Mouse (Mus musculus) adipocyte (in vitro differentiated cells): Measurements from ENCODE around the gene Ier5.

Experiments
- DNase-seq: peaks from one replicate; pipeline ENCODE4 v3.0.0-alpha.2; 2016; ENCODE audit warnings: low spot score

Ier5 gene

DNA sequence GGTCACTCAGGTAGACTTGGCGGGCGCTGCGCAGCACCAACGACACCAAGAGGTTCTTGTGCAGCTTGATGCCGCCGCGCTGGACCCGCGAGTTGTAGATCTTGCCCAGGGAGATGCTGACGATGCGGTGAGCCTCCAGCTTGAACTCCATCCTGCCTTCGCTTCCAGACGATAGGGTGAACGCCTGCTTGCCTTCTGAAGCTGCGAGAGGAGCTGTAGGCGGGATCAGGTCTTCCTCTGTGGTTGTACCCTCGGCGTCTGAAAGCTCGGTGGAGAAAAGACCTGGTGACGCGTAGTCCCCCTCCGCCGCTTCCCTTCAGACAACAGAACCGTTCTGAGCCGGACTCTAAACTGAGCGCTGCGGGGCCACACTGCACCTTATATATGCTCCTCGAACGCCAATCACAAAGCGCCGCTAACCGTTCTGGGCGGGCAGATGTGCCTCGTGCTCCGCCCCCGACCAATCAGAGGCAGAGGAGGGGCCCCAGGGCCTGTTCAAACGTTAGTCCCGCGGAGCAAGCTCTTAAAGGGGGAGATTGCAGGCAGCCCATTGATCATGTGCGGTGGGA is at the start of gene Ier5:
Gene Ier5 (minus strand): TSS at position 357 of the 569 bp plus-strand sequence.
- peak; percentile 96 for DNase-seq

DNA sequence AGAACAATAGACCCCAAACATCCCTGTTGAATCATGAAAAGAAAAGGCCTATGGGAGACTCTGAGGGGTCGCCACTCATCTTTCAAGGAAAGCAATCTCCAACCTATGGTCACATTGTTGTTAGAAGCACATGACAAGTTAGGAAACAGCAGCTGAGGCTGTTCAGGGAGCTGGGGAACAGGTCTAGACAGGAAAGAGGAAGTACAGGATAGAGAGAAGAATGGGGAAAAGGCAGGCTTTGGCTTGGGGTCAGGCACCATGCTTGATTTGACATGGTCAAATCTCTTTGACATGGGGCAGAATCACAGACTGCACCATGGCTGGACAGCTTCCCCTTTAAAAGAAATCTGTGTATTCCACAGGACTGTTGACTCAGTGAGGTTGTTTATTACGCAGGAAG is 47.8 kb upstream of the Ier5 start:
- no peak for DNase-seq

DNA sequence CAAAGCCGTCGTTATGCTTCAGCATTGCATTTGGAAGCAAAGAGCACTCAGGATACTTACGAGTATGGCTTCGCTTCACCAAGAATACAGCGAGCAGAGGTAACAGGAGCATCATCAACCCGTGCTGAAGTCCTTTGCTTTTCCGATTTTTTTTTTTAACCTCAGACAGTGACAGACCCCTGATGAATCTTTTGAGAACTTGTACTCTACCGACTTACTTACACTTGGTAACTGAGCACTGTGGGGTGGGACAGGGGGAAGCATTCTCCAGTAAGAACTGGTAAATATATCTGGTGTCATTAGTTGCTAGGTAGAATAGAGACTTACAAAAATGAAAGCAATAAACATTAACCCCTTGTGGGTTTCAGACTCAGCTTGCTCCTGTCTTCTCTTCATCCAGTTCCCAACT is 47.1 kb upstream of the Ier5 start, which contains the start of gene Mr1:
Gene Mr1 (minus strand): TSS at position 243 of the 409 bp plus-strand sequence.
- DNase-seq: peak; percentile 79

DNA sequence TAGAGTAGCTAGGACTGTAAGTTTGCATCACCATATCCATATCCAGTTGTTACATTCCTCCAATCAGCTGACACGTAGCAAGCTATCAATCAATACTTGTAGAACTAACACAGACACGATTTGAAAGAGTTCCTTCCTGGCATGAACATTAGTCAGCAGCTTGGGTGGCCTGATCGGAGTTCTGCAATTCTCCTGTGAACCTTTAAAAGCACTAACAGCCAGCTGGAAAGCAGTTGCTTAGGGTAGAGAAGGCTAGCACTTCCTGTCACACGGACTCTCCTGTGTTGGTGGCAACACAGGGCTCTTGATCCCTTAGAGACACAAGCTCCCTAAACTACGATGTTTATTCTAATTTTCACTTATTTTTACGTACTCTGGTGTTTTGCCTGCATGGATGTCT is 46.2 kb upstream of the Ier5 start:
- DNase-seq: peak; percentile 61

DNA sequence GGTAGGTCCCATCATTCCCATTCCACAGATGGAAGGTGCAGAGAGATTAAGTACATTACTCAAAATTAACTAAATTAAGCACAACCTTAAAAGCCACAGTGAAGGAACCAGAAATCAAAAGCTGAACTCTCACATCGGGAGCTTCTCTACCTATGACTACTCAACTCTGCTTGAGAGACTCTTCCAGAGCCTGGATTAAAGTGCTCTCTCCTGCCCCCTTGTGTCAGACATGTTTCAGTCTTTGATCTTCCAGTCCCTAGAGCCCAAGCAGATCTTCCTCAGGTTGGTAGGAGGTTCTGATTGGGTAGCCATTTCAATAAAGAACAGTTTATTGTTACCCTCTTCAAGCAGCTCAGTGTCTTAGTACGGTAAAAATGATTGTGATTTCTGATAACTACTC is 40.6 kb upstream of the Ier5 start:
- peak; percentile 58 for DNase-seq

DNA sequence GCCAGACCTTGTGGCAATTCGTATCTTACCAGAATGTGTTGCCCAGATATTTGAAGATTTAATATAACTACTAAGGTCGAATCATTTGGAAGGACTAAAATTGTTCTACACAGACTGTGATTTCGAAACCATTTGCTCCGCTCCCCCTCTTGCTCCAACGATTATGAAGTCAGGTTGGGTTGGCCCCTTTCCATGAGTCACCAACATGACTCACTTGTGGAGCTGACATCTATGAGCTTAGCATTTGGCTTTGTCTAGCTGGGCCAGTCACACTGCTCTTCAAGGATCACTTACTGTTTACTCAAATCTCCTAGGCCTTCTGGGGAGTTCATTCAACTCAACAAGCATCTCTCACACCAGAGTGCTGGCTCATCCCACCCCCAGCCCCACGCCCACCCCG is 39.4 kb upstream of the Ier5 start:
- peak; percentile 85 for DNase-seq

DNA sequence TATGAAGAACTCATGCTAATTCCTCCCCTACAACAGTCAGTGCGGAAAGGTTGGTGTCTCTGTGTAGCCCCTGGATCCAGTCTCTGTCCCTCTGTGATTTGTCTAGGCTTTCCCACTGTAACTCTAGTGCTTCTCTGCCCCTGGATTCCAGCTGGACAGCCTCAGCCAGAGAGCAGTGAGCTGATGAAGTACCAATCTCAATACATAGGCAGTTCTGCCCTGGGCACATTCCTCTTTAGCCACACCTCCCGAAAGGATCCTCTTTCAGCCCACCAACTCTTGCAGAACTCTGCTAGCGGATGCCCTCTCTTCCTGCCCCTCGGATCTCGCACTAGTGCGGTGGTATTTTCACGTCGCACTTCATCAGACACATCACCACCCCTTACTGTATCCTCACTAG is 35.4 kb upstream of the Ier5 start:
- no peak for DNase-seq

DNA sequence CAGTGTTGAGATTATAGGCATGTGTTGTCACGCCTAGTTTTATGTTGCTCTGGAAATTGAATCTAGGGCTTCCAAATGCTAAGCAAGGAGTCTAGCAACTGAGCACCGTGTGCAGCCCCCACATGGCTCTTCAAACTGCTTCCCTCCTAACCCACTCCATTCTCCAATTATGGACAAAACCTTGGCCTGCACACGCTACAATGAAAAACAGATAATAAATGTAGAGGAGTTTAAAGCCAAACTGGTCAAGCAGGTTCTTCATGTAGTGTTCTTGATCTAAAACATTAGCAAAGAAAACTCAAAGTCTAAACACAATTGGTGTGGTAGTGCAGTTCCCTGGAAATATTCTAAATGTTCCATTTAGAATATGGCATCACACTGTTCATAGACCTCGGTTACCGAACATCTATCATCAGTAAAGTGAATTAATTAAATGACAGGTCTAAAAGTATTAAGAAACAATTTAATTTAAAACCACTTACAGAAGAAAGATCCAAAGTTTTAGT is 28.0 kb upstream of the Ier5 start:
- DNase-seq: no peak

DNA sequence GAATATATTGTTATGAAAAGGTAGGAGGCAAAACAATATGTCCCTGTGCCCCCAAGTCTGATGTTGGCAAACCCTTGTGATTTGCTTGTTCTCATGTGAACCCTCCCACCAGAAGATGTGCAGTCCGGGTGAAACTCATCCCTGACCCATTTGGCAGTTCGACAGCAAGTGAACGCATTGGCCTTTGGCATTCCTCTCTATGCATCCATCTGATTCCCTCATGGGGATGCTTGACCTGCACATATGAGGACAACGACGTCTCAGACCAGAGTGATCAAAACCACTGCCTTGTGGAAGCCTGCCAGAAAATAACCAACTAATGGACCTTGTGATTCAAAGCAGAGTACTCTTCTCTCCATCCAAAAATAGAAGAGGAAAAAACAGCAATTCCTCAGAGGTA is 27.3 kb upstream of the Ier5 start:
- peak; percentile 81 for DNase-seq

DNA sequence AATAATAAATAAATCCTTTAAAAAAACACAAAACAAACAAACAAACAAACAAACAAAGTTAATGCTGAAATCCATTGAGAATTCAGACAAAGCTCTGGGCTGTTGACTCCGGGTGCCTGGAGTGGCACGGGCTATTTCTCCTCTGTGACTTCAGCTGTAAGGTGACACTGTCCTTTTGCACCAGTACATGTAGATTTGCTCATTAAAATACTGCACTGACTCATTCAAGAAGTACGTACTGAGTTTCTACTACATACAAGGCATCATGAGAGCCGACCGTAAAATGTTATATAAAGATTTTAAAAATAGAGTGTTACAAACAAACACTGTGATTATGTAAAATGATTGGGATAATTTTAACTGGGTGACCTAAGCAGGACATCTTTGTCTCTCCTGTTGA is 25.0 kb upstream of the Ier5 start:
- no peak for DNase-seq

DNA sequence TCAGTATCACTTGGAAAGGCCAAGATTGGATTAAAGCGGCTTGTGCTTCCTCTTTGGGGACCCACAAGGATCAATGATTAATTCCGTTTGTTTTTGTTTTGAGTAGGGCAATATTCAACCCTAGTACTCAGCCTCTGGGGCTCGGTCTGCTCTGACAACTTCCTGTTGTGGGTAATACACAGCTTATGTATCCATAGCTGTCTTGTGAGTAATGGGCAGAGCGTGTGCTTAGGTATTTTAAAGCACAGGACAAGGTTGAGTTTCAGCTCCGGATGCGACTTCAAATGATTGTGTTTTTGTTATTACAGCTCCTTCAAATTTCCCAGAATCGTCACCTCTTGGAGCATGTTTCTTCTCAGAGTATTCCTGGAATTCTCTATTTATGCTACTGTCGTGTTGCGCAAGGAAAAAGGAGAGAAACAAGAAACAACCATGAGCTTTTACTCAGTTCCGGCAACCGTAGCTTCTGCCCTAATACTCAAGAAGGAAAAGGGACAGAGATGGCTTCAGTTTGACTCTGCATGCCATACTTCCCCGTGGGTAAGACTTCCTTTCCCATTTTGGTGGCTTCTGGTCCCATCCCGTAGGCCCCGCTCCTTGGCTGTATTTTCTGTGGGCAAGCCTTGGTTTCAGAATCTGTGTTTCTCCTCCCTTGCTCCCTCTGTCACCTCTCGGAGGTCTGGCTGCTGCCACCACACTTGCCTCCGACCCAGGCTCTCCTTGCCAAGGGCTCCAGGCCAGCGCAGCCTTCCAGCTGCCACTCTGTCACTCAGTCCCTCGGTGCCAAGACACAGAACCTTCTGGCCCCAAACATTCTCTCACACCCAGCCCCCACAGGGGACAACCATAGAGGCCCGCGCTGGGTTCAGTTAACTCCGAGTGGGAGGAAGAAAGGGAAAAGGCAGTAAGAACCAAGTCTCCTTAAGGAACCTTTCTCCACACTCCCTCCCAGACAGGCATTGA is 22.8 kb upstream of the Ier5 start:
- DNase-seq: peak; percentile 84

DNA sequence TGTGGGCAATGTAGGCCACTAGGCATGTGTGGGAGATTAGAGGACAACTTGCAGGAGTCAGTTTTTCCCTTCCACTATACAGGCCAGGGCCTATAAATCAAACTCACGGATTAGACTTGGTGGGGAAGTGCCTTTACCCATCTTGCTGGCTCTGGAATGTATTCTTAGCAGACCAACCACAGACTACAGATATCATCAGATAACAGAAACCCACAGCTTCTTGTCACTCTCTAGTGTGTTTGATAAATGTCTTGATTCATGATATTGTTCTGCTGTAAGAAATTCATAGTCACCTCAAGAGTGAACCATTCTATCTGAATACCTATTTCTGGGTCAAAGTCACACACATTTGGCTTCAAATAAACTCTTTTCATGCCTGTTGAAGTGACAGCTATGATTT is 20.3 kb upstream of the Ier5 start:
- DNase-seq: no peak

DNA sequence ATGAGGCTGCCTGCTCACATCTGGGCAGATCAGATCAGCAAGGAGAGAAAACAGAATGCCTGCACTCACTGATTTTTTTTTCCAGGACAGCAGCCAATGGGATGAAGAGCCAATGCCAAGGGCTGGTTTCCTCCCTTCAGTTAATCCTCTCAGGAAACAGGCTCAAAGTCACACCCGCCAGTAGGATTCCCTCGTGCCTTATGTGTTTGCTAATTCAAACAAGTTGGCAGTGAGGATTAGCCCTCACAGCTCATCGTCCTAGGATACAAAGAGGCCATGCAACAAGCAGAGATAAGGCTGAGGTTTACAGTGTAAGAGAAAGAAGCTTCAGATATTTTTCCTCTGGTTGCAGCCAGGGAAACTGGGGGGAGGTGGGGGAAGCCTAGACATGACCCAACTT is 14.5 kb upstream of the Ier5 start:
- DNase-seq: peak; percentile 89

DNA sequence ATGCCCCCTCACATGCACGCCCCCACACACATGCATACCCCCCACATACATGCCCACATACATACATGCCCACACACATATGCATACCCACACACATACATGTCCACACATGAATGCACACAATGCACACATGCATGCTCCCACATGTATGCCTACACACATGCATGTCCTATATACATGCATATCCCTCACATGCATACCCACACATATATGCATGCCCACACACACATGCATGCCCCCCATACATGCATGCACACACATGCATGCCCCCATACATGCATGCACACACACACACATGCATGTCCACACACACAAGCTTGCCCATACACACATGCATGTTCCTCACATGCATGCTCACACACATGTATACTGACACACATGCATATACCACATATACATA is 13.4 kb upstream of the Ier5 start:
- DNase-seq: no peak

DNA sequence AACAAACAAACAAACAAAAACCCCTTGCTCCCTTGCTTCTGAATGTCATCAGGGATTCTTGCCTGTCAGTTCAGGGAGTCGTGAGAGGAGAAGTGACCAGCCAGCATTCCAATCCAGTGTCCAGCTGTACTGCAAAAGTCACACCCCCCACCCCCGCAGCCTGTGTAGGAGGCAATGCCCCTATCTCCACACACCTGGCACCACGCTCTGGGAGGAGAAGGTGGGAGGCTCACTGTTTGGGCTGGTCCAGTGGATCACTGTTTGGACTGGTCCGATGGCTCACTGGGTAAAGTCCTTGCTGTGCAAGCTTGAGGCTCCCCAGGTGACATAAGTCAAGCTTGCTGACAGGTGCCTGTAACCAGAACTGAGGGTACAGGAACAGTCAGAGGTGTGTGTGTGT is 12.7 kb upstream of the Ier5 start:
- DNase-seq: no peak

DNA sequence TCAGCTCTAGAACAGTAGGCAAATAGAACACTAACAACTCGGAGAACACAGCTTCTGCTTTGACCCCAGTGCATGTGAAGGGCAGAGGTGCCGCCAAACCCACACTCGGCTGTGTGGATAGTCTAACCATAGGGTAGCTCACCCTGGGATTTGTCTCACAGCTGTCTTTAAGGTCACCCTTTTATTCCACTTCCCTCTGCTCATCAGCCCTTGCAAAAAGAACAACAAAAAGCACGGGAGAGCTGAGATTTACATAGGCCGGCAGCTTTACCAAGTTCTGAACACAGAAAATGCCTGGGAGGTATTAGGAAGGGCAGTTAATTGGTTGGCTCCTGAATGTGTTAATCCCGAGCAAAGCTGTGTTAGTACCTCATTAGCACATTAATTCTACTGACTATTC is 12.1 kb upstream of the Ier5 start:
- no peak for DNase-seq

DNA sequence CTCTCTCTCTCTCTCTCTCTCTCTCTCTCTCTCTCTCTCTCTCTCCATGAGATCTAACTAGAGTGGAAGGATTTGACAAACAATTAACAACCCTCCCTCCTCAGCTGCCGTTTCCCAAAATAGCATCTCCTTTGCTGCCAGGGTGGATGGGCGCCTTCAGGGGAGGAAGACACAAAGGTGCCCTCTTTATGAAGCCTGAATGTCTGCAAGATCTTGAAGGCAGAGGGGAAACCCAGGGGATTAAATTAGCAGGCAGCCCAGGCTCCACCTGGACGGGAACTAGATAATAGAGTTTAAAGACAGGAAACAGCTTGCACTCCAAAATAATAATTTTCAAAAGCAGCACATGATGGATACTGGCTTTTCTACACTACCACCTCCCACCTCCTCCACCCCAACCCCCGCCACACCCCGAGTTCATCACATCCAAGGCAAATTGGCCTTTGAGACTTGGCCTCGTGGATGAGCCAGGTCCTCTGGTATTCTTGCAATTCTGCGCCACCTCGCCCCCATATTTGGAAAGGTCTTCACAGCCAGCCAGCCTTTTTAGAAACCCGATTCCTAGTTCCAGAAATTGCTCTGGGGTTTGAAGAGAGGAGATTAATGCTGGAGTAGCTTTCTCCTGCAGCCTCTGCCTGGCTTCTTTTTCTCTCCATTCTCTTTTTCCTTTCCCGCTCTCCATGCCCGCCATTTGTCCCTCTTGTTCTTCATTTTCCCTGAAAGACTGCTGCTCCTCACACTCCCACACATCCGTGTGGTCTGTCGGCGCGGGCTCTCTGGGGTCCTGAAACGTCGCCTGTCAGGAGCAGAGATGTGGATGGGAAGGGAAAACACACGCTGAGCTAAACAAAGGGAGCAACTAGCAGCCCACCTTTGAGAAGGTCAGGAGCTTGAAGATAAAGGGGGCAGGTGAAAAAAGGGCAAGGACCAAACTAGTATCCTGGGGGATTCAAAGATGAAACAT is 10.2 kb upstream of the Ier5 start:
- DNase-seq: no peak

DNA sequence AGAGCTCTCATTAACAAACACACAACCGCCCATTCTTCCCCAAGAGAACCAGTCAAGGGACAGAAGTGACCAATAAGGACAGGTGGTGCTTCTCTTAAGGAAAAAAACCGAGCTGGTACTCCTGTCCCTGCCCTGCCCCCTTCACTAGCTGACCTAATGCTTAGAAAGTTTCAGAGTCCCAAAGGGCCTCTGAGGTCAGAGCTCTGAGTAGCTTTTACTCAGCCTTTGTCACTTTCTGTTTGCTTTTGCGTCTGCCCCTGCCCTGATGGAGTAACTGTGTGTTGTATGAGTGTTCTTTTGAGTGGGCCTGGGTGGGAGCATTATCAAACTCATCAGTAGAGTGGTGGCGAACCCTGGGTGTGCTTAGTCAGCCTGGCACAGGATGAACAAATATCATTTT is 9.0 kb upstream of the Ier5 start:
- DNase-seq: peak; percentile 86

DNA sequence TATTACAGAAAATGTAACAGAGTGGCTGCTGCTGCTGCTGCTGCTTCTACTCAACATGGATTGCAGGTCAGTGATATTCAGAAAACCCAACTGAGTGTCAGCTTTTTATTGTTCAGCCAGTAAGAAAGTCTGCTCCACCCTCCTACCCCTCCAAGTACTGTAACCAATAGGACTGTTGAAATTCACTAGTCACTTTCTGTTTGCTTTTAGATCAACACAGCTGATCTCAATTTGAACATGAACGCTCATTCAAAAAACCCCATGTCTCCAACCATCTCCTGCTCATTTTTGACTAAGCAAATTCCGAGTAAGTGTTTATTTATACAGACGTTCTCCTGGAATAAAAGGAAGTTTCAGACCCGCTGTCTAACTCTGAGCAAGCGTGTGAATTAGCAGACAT is 8.4 kb upstream of the Ier5 start:
- peak; percentile 57 for DNase-seq

DNA sequence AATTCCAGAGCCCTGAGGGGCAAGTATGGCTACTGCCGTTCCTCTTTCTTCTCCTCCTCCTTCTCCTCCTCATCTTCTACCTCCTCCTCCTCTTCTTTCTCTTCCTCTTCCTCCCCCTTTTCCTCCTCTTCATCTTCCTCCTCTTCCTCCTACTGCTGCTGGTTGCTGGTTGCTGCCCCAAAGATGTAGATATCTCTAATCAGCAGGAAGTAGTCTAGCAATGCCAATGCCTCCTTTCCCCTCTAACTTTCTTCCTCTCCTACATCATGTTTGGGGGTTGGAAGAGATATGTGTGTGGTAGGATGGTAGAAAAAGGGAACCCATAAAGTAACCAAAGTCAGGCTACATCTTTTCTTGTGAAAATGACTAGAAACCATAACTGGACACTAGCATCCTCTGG is 6.9 kb upstream of the Ier5 start:
- no peak for DNase-seq

DNA sequence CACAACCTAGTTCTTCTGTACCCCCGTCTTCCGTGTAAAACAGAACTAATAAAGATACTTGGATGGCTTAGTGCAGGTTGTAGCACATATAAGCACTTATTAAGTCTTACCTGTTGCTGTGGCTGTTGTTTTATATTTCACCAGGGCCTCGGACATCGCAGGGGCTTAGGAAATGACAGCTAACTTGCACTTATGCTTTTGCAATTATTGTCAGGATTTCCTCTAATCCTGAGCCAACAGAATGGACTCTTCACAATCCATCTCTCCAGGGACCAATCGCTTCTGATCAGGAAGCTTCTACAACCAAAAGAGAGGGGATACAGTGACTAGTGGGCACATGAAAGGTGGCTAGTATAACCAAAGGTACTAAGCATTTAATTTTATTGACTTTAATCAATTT is 4.6 kb upstream of the Ier5 start:
- DNase-seq: no peak

DNA sequence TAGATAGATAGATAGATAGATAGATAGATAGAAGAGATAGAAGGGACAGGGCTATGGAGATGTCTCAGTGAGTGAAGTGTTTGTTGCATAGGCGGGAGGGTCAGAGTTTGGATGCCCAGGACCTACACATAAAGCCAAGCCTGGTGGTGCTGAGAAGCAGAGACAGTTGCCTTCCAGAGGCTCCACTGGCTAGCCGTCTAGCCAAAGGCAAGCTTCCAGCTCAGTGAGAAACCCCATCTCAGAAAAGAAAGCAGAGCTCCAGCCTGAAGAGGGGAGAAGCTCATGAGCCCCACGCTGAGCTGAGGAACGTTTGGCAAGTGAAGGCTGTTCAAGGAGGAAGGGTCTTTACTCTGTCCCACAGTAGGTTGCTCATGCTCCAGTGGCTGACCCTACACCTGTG is 3.2 kb upstream of the Ier5 start:
- no peak for DNase-seq
